Mouse (Mus musculus): ENCODE measurements at regions not wholly inside any gene's neighbourhood (a gene's known extent, or its start where the extent isn't known, plus 50 kb on each side); places are given as distances from the start of the nearest gene placed in this dataset.

GRCm38 (mm10) chr10:42076711-42077110, 58.5 kb upstream of the Armc2 start:
- Histone ChIP-seq H3K9me3 (ENCODE audit: control insufficient read depth, low read length) (no peaks in the 10 kb centered on the region), H3K36me3 (ENCODE audit: control insufficient read depth) (no peaks in the 10 kb centered on the region), H3K27me3 (ENCODE audit: control insufficient read depth) (no peaks in the 10 kb centered on the region), H3K4me1 (ENCODE audit: control insufficient read depth) (peaks cover 16% of the 10 kb centered on the region), H3K4me3 (replicated peaks) (no peak overlapping the region)
- no peak for TF ChIP-seq GATA1 (IDR thresholded peaks at IDR 0.05; ENCODE audit: low read length)
- TF ChIP-seq TAL1 (IDR thresholded peaks at IDR 0.05; ENCODE audit: low read length), result no peak

- no peaks in the 10 kb centered on the region for H3K27me3 ChIP-seq (ENCODE audit: control insufficient read depth)
- TF ChIP-seq TAL1 (IDR thresholded peaks at IDR 0.05; ENCODE audit: low read length), result no peak
- TF ChIP-seq GATA1 (IDR thresholded peaks at IDR 0.05; ENCODE audit: low read length), result no peak
- H3K36me3 ChIP-seq (ENCODE audit: control insufficient read depth), result no peaks in the 10 kb centered on the region
- H3K9me3 ChIP-seq (ENCODE audit: control insufficient read depth, low read length), result no peaks in the 10 kb centered on the region
- peaks cover 28% of the 10 kb centered on the region for H3K4me1 ChIP-seq (ENCODE audit: control insufficient read depth)
- no peak overlapping the region for H3K4me3 ChIP-seq (replicated peaks)
These were observed 57.3 kb upstream of the Armc2 start for GRCm38 (mm10) chr10:42075545-42075944.

- no peaks in the 10 kb centered on the region for H3K27me3 ChIP-seq (ENCODE audit: control insufficient read depth)
- TF ChIP-seq GATA1 (IDR thresholded peaks at IDR 0.05; ENCODE audit: low read length) (no peak), TAL1 (IDR thresholded peaks at IDR 0.05; ENCODE audit: low read length) (no peak)
- H3K9me3 ChIP-seq (ENCODE audit: control insufficient read depth, low read length), result no peaks in the 10 kb centered on the region
- no peaks in the 10 kb centered on the region for H3K36me3 ChIP-seq (ENCODE audit: control insufficient read depth)
- no peak overlapping the region for H3K4me3 ChIP-seq (replicated peaks)
- H3K4me1 ChIP-seq (ENCODE audit: control insufficient read depth), result peaks cover 50% of the 10 kb centered on the region
These were observed 54.5 kb upstream of the Armc2 start for GRCm38 (mm10) chr10:42072758-42073157.

GRCm38 (mm10) chr10:42072131-42072530, 53.9 kb upstream of the Armc2 start:
- Histone ChIP-seq H3K36me3 (ENCODE audit: control insufficient read depth) (no peaks in the 10 kb centered on the region), H3K9me3 (ENCODE audit: control insufficient read depth, low read length) (no peaks in the 10 kb centered on the region), H3K4me1 (ENCODE audit: control insufficient read depth) (peaks cover 53% of the 10 kb centered on the region), H3K4me3 (replicated peaks) (no peak overlapping the region), H3K27me3 (ENCODE audit: control insufficient read depth) (no peaks in the 10 kb centered on the region)
- TF ChIP-seq TAL1 (IDR thresholded peaks at IDR 0.05; ENCODE audit: low read length), result no peak
- TF ChIP-seq GATA1 (IDR thresholded peaks at IDR 0.05; ENCODE audit: low read length), result no peak

DNA sequence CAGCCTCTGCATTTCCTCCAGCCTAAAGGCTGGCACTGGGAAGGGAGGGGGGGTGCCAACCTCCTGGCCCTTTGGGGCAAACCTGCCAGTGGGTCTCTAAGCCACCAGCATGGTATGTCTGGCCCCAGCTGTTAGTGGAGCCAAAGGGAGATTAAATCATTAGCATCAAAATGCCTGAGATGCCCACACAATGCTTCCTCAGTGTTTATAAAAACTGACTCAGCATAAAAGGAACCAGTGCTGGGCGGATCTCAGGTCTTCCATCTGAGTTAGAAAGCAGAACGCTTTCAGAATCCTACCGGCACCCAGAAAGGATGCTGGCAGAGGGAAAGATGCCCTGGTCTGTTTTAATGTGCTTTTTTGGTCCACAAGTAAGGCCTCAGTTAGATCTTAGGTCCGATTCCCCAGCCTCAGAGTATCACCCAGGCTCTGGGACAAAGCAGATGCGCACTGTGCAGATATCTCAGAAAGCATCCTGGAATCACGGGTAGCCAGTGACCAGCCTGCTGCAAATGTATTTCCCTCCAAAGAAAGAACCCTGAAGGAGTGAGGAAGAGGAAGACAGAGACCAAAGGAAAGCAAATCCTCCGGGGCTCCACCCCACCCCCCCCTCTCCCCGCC, 53.3 kb upstream of the Armc2 start:
- Histone ChIP-seq H3K4me3 (replicated peaks) (no peak overlapping the region), H3K27me3 (ENCODE audit: control insufficient read depth) (no peaks in the 10 kb centered on the region), H3K36me3 (ENCODE audit: control insufficient read depth) (no peaks in the 10 kb centered on the region), H3K4me1 (ENCODE audit: control insufficient read depth) (peaks cover 53% of the 10 kb centered on the region), H3K9me3 (ENCODE audit: control insufficient read depth, low read length) (no peaks in the 10 kb centered on the region)
- no peak for TF ChIP-seq GATA1 (IDR thresholded peaks at IDR 0.05; ENCODE audit: low read length)

- Histone ChIP-seq H3K9me3 (ENCODE audit: control insufficient read depth, low read length) (no peaks in the 10 kb centered on the region), H3K36me3 (ENCODE audit: control insufficient read depth) (no peaks in the 10 kb centered on the region), H3K27me3 (ENCODE audit: control insufficient read depth) (no peaks in the 10 kb centered on the region), H3K4me1 (ENCODE audit: control insufficient read depth) (peaks cover 53% of the 10 kb centered on the region), H3K4me3 (replicated peaks) (no peak overlapping the region)
- TF ChIP-seq TAL1 (IDR thresholded peaks at IDR 0.05; ENCODE audit: low read length), result no peak
- TF ChIP-seq GATA1 (IDR thresholded peaks at IDR 0.05; ENCODE audit: low read length), result no peak
These were observed 52.6 kb upstream of the Armc2 start for GRCm38 (mm10) chr10:42070611-42071403.

GRCm38 (mm10) chr10:42069751-42070150, 51.5 kb upstream of the Armc2 start:
- H3K4me1 ChIP-seq (ENCODE audit: control insufficient read depth), result peaks cover 53% of the 10 kb centered on the region
- no peaks in the 10 kb centered on the region for H3K27me3 ChIP-seq (ENCODE audit: control insufficient read depth)

GRCm38 (mm10) chr10:42068497-42068896, 50.3 kb upstream of the Armc2 start:
- TF ChIP-seq TAL1 (IDR thresholded peaks at IDR 0.05; ENCODE audit: low read length), result no peak
- TF ChIP-seq GATA1 (IDR thresholded peaks at IDR 0.05; ENCODE audit: low read length), result no peak
- Histone ChIP-seq H3K4me1 (ENCODE audit: control insufficient read depth) (peaks cover 62% of the 10 kb centered on the region), H3K9me3 (ENCODE audit: control insufficient read depth, low read length) (no peaks in the 10 kb centered on the region), H3K27me3 (ENCODE audit: control insufficient read depth) (no peaks in the 10 kb centered on the region), H3K36me3 (ENCODE audit: control insufficient read depth) (no peaks in the 10 kb centered on the region), H3K4me3 (replicated peaks) (no peak overlapping the region)

More at GRCm38 (mm10) chr10:42069751-42070150, 51.5 kb upstream of the Armc2 start:
- TF ChIP-seq GATA1 (IDR thresholded peaks at IDR 0.05; ENCODE audit: low read length) (no peak), TAL1 (IDR thresholded peaks at IDR 0.05; ENCODE audit: low read length) (no peak)
- Histone ChIP-seq H3K4me3 (replicated peaks) (no peak overlapping the region), H3K36me3 (ENCODE audit: control insufficient read depth) (no peaks in the 10 kb centered on the region), H3K9me3 (ENCODE audit: control insufficient read depth, low read length) (no peaks in the 10 kb centered on the region)

Data from erythroblast, embryonic 14.5 days (primary cell).